Mouse (Mus musculus): Measurements from ENCODE around the gene Myadml2.

- TF ChIP-seq E2F4 (IDR thresholded peaks at IDR 0.05; ENCODE audit: insufficient read depth) (no peak), POLR2AphosphoS2 (IDR thresholded peaks at IDR 0.05; ENCODE audit: insufficient read length, low read depth) (no peak), POLR2A (IDR thresholded peaks at IDR 0.05; ENCODE audit: insufficient read length, low read depth) (no peak), TCF3 (IDR thresholded peaks at IDR 0.05; ENCODE audit: insufficient read length, low read depth) (no peak), USF1 (IDR thresholded peaks at IDR 0.05; ENCODE audit: low read depth) (no peak), MAX (IDR thresholded peaks at IDR 0.05; ENCODE audit: low read depth) (no peak), TCF12 (IDR thresholded peaks at IDR 0.05; ENCODE audit: insufficient read depth, poor library complexity, severe bottlenecking) (no peak), MYOD1 (IDR thresholded peaks at IDR 0.05; ENCODE audit: control insufficient read depth in 1 of 3, insufficient read length in 2 of 3, low read depth in 2 of 3) (no peak), CEBPB (IDR thresholded peaks at IDR 0.05; ENCODE audit: insufficient read depth, poor library complexity, severe bottlenecking) (no peak), REST (IDR thresholded peaks at IDR 0.05; ENCODE audit: insufficient read depth, insufficient read length) (no peak), MYOG (IDR thresholded peaks at IDR 0.05; ENCODE audit: control insufficient read depth in 1 of 3, insufficient read depth in 1 of 3, insufficient read length in 2 of 3, low read depth in 2 of 3) (no peak), SRF (IDR thresholded peaks at IDR 0.05; ENCODE audit: control insufficient read depth, insufficient read length, low read depth) (no peak)
These were observed 21.0 kb downstream of the Myadml2 start for GRCm38 (mm10) chr11:120626785-120627467.
